Mouse (Mus musculus) stomach, embryonic 14.5 days (tissue): ENCODE results near the gene Tmem132c. TPM values are rescaled to one million over a fixed set of nuclear protein-coding genes. Genes with fewer than 3 reads are reported as not detected.

Source experiments
- ATAC-seq: fragments of 200-750 bp; cut with Nextera tagmentation; 2 replicates; pipeline ENCODE4 v1.8.0; 2017; ENCODE audit warnings: low read depth, moderate TSS enrichment; ENCODE audit not compliant: insufficient number of reproducible peaks, insufficient read depth, low FRiP score
- H3K27ac ChIP-seq: fragments of 300-500 bp; sonication (generic); 2 replicates; pipeline ENCODE4 v1.5.1; 2014; ENCODE audit warnings: mild to moderate bottlenecking, low read length, moderate library complexity, mixed read lengths
- H3K27me3 ChIP-seq: fragments of 300-500 bp; sonication (generic); 2 replicates; pipeline ENCODE4 v1.6.1; 2014; ENCODE audit warnings: low read length, control low read depth, mixed read lengths; ENCODE audit not compliant: control insufficient read depth, insufficient read depth
- H3K36me3 ChIP-seq: fragments of 300-500 bp; sonication (generic); 2 replicates; pipeline ENCODE4 v1.6.1; 2014; ENCODE audit warnings: mild to moderate bottlenecking, control low read depth, low read length, moderate library complexity, mixed read lengths; ENCODE audit not compliant: control insufficient read depth, insufficient read depth
- H3K4me1 ChIP-seq: fragments of 300-500 bp; sonication (generic); 2 replicates; pipeline ENCODE4 v1.6.1; 2014; ENCODE audit warnings: low read length, control low read depth, mixed read lengths; ENCODE audit not compliant: control insufficient read depth, insufficient read depth
- H3K4me2 ChIP-seq: fragments of 300-500 bp; sonication (generic); replicated peaks from 2 replicates; pipeline ENCODE4 v1.6.1; 2014; ENCODE audit warnings: low read depth, low read length, control low read depth
- H3K4me3 ChIP-seq: fragments of 300-500 bp; sonication (generic); 2 replicates; pipeline ENCODE4 v1.5.1; 2014; ENCODE audit warnings: low read depth, low read length, control low read depth
- H3K9ac ChIP-seq: fragments of 300-500 bp; sonication (generic); replicated peaks from 2 replicates; pipeline ENCODE4 v1.6.1; 2014; ENCODE audit warnings: low read depth, mild to moderate bottlenecking, control low read depth, low read length, moderate library complexity, mixed read lengths
- H3K9me3 ChIP-seq: fragments of 300-500 bp; sonication (generic); 2 replicates; pipeline ENCODE4 v1.6.1; 2016; ENCODE audit warnings: low read depth, low read length, control low read depth; ENCODE audit not compliant: control insufficient read depth
- WGBS: fragments of 180-500 bp; shearing (Covaris S2); extraction: QIAGEN DNeasy Blood & Tissue Kit; methylation state at CpG from one replicate; pipeline ENCODE4 v1.1.7; 2014; 5-methylcytosine and 5-hydroxymethylcytosine counted together
- polyA plus RNA-seq: library from polyadenylated mRNA; unstranded; fragments of >200 nt; fragmentation: Nextera tagmentation; extraction: Ambion mirVana; gene quantifications from 2 replicates; pipeline ENCODE4 v1.2.1, GENCODE M21; 2014

The Tmem132c gene
- polyA plus RNA-seq, 1 experiment from 2014 or later, result 1.8 TPM

GRCm38 (mm10) chr5:127499151-127499827, 257.7 kb downstream of the Tmem132c start:
- Histone ChIP-seq H3K36me3 (no peaks in the 10 kb centered on the region), H3K27me3 (no peaks in the 10 kb centered on the region), H3K4me1 (no peaks in the 10 kb centered on the region), H3K9ac (no peak overlapping the region), H3K9me3 (no peaks in the 10 kb centered on the region), H3K27ac (no peak overlapping the region), H3K4me3 (no peak overlapping the region), H3K4me2 (no peak overlapping the region)
- ATAC-seq, result no peak
- WGBS, result 71% methylated on average over 12 of the region's 12 CpGs

GRCm38 (mm10) chr5:127502838-127503237, 261.2 kb downstream of the Tmem132c start:
- no peaks in the 10 kb centered on the region for H3K27me3 ChIP-seq
- 28% methylated on average over 7 of the region's 7 CpGs for WGBS
- no peaks in the 10 kb centered on the region for H3K4me1 ChIP-seq
- no peak overlapping the region for H3K4me2 ChIP-seq
- no peaks in the 10 kb centered on the region for H3K36me3 ChIP-seq
- no peak overlapping the region for H3K4me3 ChIP-seq
- H3K9me3 ChIP-seq, result no peaks in the 10 kb centered on the region
- ATAC-seq, result no peak
- H3K27ac ChIP-seq, result no peak overlapping the region
- no peak overlapping the region for H3K9ac ChIP-seq

GRCm38 (mm10) chr5:127505697-127506096, 264.1 kb downstream of the Tmem132c start:
- no peak for ATAC-seq
- no peak overlapping the region for H3K27ac ChIP-seq

DNA sequence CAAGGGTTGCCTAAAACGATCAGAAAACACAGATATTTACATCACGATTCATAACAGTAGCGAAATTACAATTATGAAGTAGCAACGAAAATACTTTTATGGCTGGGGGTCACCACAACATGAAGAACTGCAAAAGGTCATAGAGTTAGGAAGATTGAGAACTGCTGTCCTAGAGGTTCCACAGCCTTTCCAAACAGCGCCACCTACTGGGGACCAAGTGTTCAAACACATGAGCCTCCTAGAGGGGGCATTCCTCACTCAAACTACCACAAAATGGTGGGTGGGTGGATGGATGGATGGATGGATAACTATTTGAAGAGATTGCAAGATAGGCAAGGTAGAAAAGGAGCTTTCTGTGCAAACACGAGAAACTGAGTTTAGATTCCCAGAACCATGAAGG, 270.0 kb downstream of the Tmem132c start:
- WGBS, result 85% methylated on average over 6 of the region's 6 CpGs
- Histone ChIP-seq H3K4me1 (no peaks in the 10 kb centered on the region), H3K9me3 (no peaks in the 10 kb centered on the region), H3K36me3 (no peaks in the 10 kb centered on the region), H3K4me3 (no peak overlapping the region), H3K9ac (no peak overlapping the region), H3K4me2 (no peak overlapping the region), H3K27ac (no peak overlapping the region), H3K27me3 (no peaks in the 10 kb centered on the region)
- no peak for ATAC-seq

More at GRCm38 (mm10) chr5:127505697-127506096, 264.1 kb downstream of the Tmem132c start:
- Histone ChIP-seq H3K9ac (no peak overlapping the region), H3K4me2 (no peak overlapping the region), H3K4me1 (no peaks in the 10 kb centered on the region), H3K27me3 (no peaks in the 10 kb centered on the region), H3K4me3 (no peak overlapping the region), H3K36me3 (no peaks in the 10 kb centered on the region), H3K9me3 (no peaks in the 10 kb centered on the region)
- 74% methylated on average over 6 of the region's 6 CpGs for WGBS

DNA sequence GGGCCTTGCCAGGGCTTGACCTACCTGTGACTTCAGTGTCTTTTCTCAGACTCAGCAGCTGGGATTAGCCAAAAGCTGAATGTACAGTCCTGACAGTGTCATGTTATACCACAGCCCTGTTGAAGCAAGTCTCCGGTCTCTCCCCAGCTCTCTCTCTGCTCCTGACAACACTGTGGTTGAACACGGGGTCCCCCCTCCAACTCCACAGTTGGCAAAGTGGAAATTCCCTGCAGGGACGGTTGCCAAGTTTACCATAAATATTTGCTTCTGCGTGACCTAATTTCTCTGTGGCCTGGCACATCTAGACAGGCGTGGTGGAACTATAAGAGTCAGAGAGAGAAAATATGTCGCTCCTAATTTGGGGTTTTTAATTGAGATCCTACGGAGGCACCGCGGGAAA, 274.4 kb downstream of the Tmem132c start:
- no peaks in the 10 kb centered on the region for H3K4me1 ChIP-seq
- H3K9me3 ChIP-seq, result no peaks in the 10 kb centered on the region
- H3K9ac ChIP-seq, result no peak overlapping the region
- no peak for ATAC-seq
- no peaks in the 10 kb centered on the region for H3K27me3 ChIP-seq
- 85% methylated on average over 9 of the region's 9 CpGs for WGBS
- H3K36me3 ChIP-seq, result no peaks in the 10 kb centered on the region
- H3K27ac ChIP-seq, result no peak overlapping the region
- no peak overlapping the region for H3K4me2 ChIP-seq
- H3K4me3 ChIP-seq, result no peak overlapping the region

DNA sequence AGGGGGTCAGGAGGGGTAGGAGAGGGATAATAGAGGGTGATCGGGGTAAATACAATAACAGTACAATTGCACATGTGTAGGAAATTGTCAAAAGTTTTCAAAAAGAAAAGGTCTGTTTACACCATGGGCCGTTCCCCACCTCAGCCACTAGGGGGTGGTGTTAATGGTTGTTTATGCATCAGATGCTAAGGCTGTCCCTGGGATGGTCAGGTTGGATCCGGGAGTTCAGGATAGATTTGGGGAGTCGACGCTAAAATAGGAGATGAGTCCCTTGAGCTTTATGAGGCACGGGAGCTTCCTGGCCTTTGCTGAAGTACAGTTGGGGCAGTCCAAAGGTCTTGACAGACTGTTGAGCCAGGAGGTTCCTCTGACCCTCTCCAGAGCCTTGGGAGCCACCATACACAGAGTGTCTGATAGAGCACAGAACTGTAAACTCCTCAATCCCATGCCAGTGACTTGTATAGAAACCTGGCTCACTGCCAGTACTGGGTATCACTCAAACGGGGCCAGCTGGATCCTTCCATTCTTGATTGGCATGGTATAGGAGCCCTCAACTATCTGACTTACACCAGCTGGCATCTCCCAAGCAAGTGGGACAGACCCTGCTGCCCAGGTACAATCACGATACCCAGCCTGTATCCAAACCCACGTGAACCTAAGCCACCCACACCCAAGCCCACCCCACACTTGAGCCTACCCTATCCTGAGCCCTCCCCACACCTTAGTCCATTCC, 281.3 kb downstream of the Tmem132c start:
- H3K9ac ChIP-seq, result no peak overlapping the region
- no peaks in the 10 kb centered on the region for H3K36me3 ChIP-seq
- no peak overlapping the region for H3K27ac ChIP-seq
- no peak for ATAC-seq
- WGBS, result 64% methylated on average over 9 of the region's 9 CpGs
- H3K27me3 ChIP-seq, result no peaks in the 10 kb centered on the region
- H3K9me3 ChIP-seq, result no peaks in the 10 kb centered on the region
- H3K4me3 ChIP-seq, result no peak overlapping the region
- no peak overlapping the region for H3K4me2 ChIP-seq
- no peaks in the 10 kb centered on the region for H3K4me1 ChIP-seq

DNA sequence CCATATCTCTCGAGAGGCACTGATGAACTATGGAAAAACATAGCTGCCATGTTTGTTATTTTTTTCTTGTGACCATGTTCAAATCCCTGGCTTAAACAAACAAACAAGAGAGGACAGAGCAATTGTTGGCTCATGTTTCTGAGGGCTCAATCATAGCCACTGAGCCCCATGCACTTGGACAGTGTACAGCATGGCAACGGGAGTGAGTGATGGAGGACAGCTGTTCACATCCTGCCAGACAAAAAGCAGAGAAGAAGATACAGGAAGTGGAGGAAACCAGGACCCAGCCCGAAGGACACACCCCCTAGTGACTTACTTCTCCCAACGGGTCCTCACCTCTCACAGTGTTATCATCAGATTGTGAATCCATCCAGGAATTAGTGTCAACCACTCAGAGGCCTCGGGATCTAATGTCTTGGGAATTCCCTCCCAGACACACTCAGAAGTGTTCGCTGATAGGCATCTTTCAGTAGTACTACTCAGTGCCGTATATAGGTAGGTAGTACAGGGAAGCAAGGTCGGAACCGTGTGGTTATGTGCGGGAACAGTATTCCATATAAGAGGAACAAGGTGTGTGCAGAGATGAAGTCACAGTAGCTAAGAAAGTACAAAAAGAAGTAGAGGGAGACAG, 285.9 kb downstream of the Tmem132c start:
- no peaks in the 10 kb centered on the region for H3K27me3 ChIP-seq
- 74% methylated on average over 10 of the region's 10 CpGs for WGBS
- no peaks in the 10 kb centered on the region for H3K4me1 ChIP-seq
- no peak overlapping the region for H3K4me3 ChIP-seq
- no peak overlapping the region for H3K9ac ChIP-seq
- H3K36me3 ChIP-seq, result no peaks in the 10 kb centered on the region
- H3K4me2 ChIP-seq, result no peak overlapping the region
- ATAC-seq, result no peak
- no peaks in the 10 kb centered on the region for H3K9me3 ChIP-seq
- no peak overlapping the region for H3K27ac ChIP-seq

DNA sequence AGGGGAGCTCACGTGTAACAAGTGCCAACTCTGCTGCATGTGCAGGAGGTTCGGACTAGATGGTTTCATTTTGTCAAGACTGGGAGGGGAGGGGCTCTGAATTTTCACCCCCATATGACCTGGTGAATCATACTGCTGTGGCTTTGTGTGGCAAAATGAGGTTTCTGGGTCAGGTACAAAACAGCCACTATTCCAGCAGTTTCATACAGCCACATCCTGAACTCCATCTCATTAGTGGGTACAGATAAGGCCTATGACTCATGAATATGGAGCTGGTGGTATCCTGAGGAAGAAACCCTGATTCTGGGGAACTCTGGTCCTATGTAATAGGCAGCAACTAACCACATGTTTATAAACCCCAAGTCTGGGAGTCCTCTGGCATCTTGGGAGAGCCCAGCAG, 295.9 kb downstream of the Tmem132c start:
- 81% methylated on average over 2 of the region's 2 CpGs for WGBS
- H3K9ac ChIP-seq, result no peak overlapping the region
- H3K4me3 ChIP-seq, result no peak overlapping the region
- H3K27me3 ChIP-seq, result no peaks in the 10 kb centered on the region
- no peaks in the 10 kb centered on the region for H3K4me1 ChIP-seq
- H3K36me3 ChIP-seq, result no peaks in the 10 kb centered on the region
- no peaks in the 10 kb centered on the region for H3K9me3 ChIP-seq
- ATAC-seq, result no peak
- H3K4me2 ChIP-seq, result no peak overlapping the region
- no peak overlapping the region for H3K27ac ChIP-seq
